Mouse (Mus musculus): Measurements from ENCODE around the gene Tbc1d17. TPM values are rescaled to one million over a fixed set of nuclear protein-coding genes. Genes with fewer than 3 reads are reported as not detected.

Gene Tbc1d17
- not detected for polyA plus RNA-seq (2014; fragmentation: Illumina TruSeq; extraction: RNeasy Lipid Tissue Mini Kit (QIAGEN cat#74804); ENCODE audit: low replicate concordance)

GRCm38 (mm10) chr7:44848561-44849415 is at the start of gene Tbc1d17, which contains the start of gene Akt1s1:
TSS of gene Tbc1d17 (minus strand) at chr7:44849079.
TSS of gene Akt1s1 (plus strand) at chr7:44848991.

GRCm38 (mm10) chr7:44895593-44896434 is 46.9 kb upstream of the Tbc1d17 start, which contains the start of gene Fuz:
TSS of gene Fuz (plus strand) at chr7:44896079.

GRCm38 (mm10) chr7:44892276-44892921 is 43.5 kb upstream of the Tbc1d17 start, which contains the start of gene Med25:
TSS of gene Med25 (minus strand) at chr7:44892712.

GRCm38 (mm10) chr7:44869697-44870528 is 21.0 kb upstream of the Tbc1d17 start, which contains the start of gene Ptov1:
TSS of gene Ptov1 (minus strand) at chr7:44869788.

GRCm38 (mm10) chr7:44857042-44857552 is 8.2 kb upstream of the Tbc1d17 start, which contains the start of gene Pnkp:
TSS of gene Pnkp (plus strand) at chr7:44857139.

GRCm38 (mm10) chr7:44816470-44817021 is 32.3 kb downstream of the Tbc1d17 start, which contains the start of gene Atf5:
TSS of gene Atf5 (minus strand) at chr7:44816658.

GRCm38 (mm10) chr7:44815721-44816469 is 33.0 kb downstream of the Tbc1d17 start, which contains the start of the genes Nup62 and Il4i1:
TSS of gene Nup62 (plus strand) at chr7:44816088.
TSS of gene Il4i1 (plus strand) at chr7:44816387.

Other genes with a start within 250 kb of the Tbc1d17 start
- 0.78 TPM for gene Myh14, start 178.2 kb downstream of the Tbc1d17 start, polyA plus RNA-seq (2014; fragmentation: Illumina TruSeq; extraction: RNeasy Lipid Tissue Mini Kit (QIAGEN cat#74804); ENCODE audit: low replicate concordance)
- not detected for gene Izumo2, start 140.3 kb downstream of the Tbc1d17 start, polyA plus RNA-seq (2014; fragmentation: Illumina TruSeq; extraction: RNeasy Lipid Tissue Mini Kit (QIAGEN cat#74804); ENCODE audit: low replicate concordance)
- 10.2 TPM for gene Vrk3, start 100.7 kb downstream of the Tbc1d17 start, polyA plus RNA-seq (2014; fragmentation: Illumina TruSeq; extraction: RNeasy Lipid Tissue Mini Kit (QIAGEN cat#74804); ENCODE audit: low replicate concordance)
- gene Zfp473, start 98.0 kb downstream of the Tbc1d17 start, polyA plus RNA-seq (2014; fragmentation: Illumina TruSeq; extraction: RNeasy Lipid Tissue Mini Kit (QIAGEN cat#74804); ENCODE audit: low replicate concordance) = 0.45 TPM
- 3.6 TPM for gene Nup62, start 33.0 kb downstream of the Tbc1d17 start, polyA plus RNA-seq (2014; fragmentation: Illumina TruSeq; extraction: RNeasy Lipid Tissue Mini Kit (QIAGEN cat#74804); ENCODE audit: low replicate concordance)
- not detected for gene Il4i1, start 32.7 kb downstream of the Tbc1d17 start, polyA plus RNA-seq (2014; fragmentation: Illumina TruSeq; extraction: RNeasy Lipid Tissue Mini Kit (QIAGEN cat#74804); ENCODE audit: low replicate concordance)
- 1.0 TPM for gene Atf5, start 32.4 kb downstream of the Tbc1d17 start, polyA plus RNA-seq (2014; fragmentation: Illumina TruSeq; extraction: RNeasy Lipid Tissue Mini Kit (QIAGEN cat#74804); ENCODE audit: low replicate concordance)
- gene Akt1s1, start 88 bp downstream of the Tbc1d17 start, polyA plus RNA-seq (2014; fragmentation: Illumina TruSeq; extraction: RNeasy Lipid Tissue Mini Kit (QIAGEN cat#74804); ENCODE audit: low replicate concordance) = 1.1 TPM
- gene Pnkp, start 8.1 kb upstream of the Tbc1d17 start, polyA plus RNA-seq (2014; fragmentation: Illumina TruSeq; extraction: RNeasy Lipid Tissue Mini Kit (QIAGEN cat#74804); ENCODE audit: low replicate concordance) = not detected
- gene Ptov1, start 20.7 kb upstream of the Tbc1d17 start, polyA plus RNA-seq (2014; fragmentation: Illumina TruSeq; extraction: RNeasy Lipid Tissue Mini Kit (QIAGEN cat#74804); ENCODE audit: low replicate concordance) = not detected
- gene Med25, start 43.6 kb upstream of the Tbc1d17 start, polyA plus RNA-seq (2014; fragmentation: Illumina TruSeq; extraction: RNeasy Lipid Tissue Mini Kit (QIAGEN cat#74804); ENCODE audit: low replicate concordance) = 1.3 TPM
- gene Fuz, start 47.0 kb upstream of the Tbc1d17 start, polyA plus RNA-seq (2014; fragmentation: Illumina TruSeq; extraction: RNeasy Lipid Tissue Mini Kit (QIAGEN cat#74804); ENCODE audit: low replicate concordance) = 0.48 TPM
- gene Ap2a1, start 80.4 kb upstream of the Tbc1d17 start, polyA plus RNA-seq (2014; fragmentation: Illumina TruSeq; extraction: RNeasy Lipid Tissue Mini Kit (QIAGEN cat#74804); ENCODE audit: low replicate concordance) = 9.8 TPM
- gene Tsks, start 94.1 kb upstream of the Tbc1d17 start, polyA plus RNA-seq (2014; fragmentation: Illumina TruSeq; extraction: RNeasy Lipid Tissue Mini Kit (QIAGEN cat#74804); ENCODE audit: low replicate concordance) = not detected
- 0.15 TPM for gene Cpt1c, start 125.8 kb upstream of the Tbc1d17 start, polyA plus RNA-seq (2014; fragmentation: Illumina TruSeq; extraction: RNeasy Lipid Tissue Mini Kit (QIAGEN cat#74804); ENCODE audit: low replicate concordance)
- 2.3 TPM for gene Prmt1, start 137.5 kb upstream of the Tbc1d17 start, polyA plus RNA-seq (2014; fragmentation: Illumina TruSeq; extraction: RNeasy Lipid Tissue Mini Kit (QIAGEN cat#74804); ENCODE audit: low replicate concordance)
- gene Irf3, start 148.6 kb upstream of the Tbc1d17 start, polyA plus RNA-seq (2014; fragmentation: Illumina TruSeq; extraction: RNeasy Lipid Tissue Mini Kit (QIAGEN cat#74804); ENCODE audit: low replicate concordance) = 11.1 TPM
- not detected for gene Bcl2l12, start 149.6 kb upstream of the Tbc1d17 start, polyA plus RNA-seq (2014; fragmentation: Illumina TruSeq; extraction: RNeasy Lipid Tissue Mini Kit (QIAGEN cat#74804); ENCODE audit: low replicate concordance)
- 2.0 TPM for gene Scaf1, start 167.3 kb upstream of the Tbc1d17 start, polyA plus RNA-seq (2014; fragmentation: Illumina TruSeq; extraction: RNeasy Lipid Tissue Mini Kit (QIAGEN cat#74804); ENCODE audit: low replicate concordance)
- gene Rras, start 168.9 kb upstream of the Tbc1d17 start, polyA plus RNA-seq (2014; fragmentation: Illumina TruSeq; extraction: RNeasy Lipid Tissue Mini Kit (QIAGEN cat#74804); ENCODE audit: low replicate concordance) = 1.1 TPM
- gene Prr12, start 203.8 kb upstream of the Tbc1d17 start, polyA plus RNA-seq (2014; fragmentation: Illumina TruSeq; extraction: RNeasy Lipid Tissue Mini Kit (QIAGEN cat#74804); ENCODE audit: low replicate concordance) = not detected
- gene Nosip, start 213.3 kb upstream of the Tbc1d17 start, polyA plus RNA-seq (2014; fragmentation: Illumina TruSeq; extraction: RNeasy Lipid Tissue Mini Kit (QIAGEN cat#74804); ENCODE audit: low replicate concordance) = 4.6 TPM
- 9.4 TPM for gene Prrg2, start 213.6 kb upstream of the Tbc1d17 start, polyA plus RNA-seq (2014; fragmentation: Illumina TruSeq; extraction: RNeasy Lipid Tissue Mini Kit (QIAGEN cat#74804); ENCODE audit: low replicate concordance)
- not detected for gene Rcn3, start 243.1 kb upstream of the Tbc1d17 start, polyA plus RNA-seq (2014; fragmentation: Illumina TruSeq; extraction: RNeasy Lipid Tissue Mini Kit (QIAGEN cat#74804); ENCODE audit: low replicate concordance)

Data from small intestine, adult 10 weeks (tissue).